Mouse (Mus musculus) liver, embryonic 14.5 days (tissue): Measurements from ENCODE around the gene Eng.

ENCODE experiments used
- CTCF ChIP-seq: IDR thresholded peaks from 2 replicates; pipeline ENCODE4 v1.5.1; 2016; ENCODE audit warnings: antibody characterized with exemption, low read depth, control low read depth
- EP300 ChIP-seq: IDR thresholded peaks from 2 replicates; pipeline ENCODE4 v1.6.1; 2016; ENCODE audit warnings: antibody characterized with exemption, low read depth

GRCm38 (mm10) chr2:32661509-32662107 is 15.2 kb downstream of the Eng start:
- TF ChIP-seq CTCF: no peak
- no peak for TF ChIP-seq EP300
